Mouse (Mus musculus) heart, embryonic 15.5 days (tissue): Measurements from ENCODE around the gene Chil6. TPM values are rescaled to one million over a fixed set of nuclear protein-coding genes. Genes with fewer than 3 reads are reported as not detected.

Source experiments
- ATAC-seq: fragments of 200-750 bp; cut with Nextera tagmentation; replicated peaks from 2 replicates; pipeline ENCODE4 v1.8.0; 2017; ENCODE audit warnings: low read depth, moderate TSS enrichment; ENCODE audit not compliant: insufficient number of reproducible peaks, insufficient read depth, low FRiP score
- H3K27ac ChIP-seq: fragments of 300-500 bp; sonication (generic); 2 replicates; pipeline ENCODE4 v1.5.1; 2015; ENCODE audit warnings: mild to moderate bottlenecking, inconsistent platforms
- H3K27me3 ChIP-seq: fragments of 300-500 bp; sonication (generic); 2 replicates; pipeline ENCODE4 v1.6.1; 2015; ENCODE audit warnings: inconsistent platforms
- H3K36me3 ChIP-seq: fragments of 300-500 bp; sonication (generic); 2 replicates; pipeline ENCODE4 v1.6.1; 2015; ENCODE audit warnings: mild to moderate bottlenecking, inconsistent platforms
- H3K4me1 ChIP-seq: fragments of 300-500 bp; sonication (generic); replicated peaks from 2 replicates; pipeline ENCODE4 v1.6.1; 2015; ENCODE audit warnings: inconsistent platforms
- H3K4me2 ChIP-seq: fragments of 300-500 bp; sonication (generic); 2 replicates; pipeline ENCODE4 v1.6.1; 2015; ENCODE audit warnings: inconsistent platforms, mild to moderate bottlenecking, moderate library complexity
- H3K4me3 ChIP-seq: fragments of 300-500 bp; sonication (generic); 2 replicates; pipeline ENCODE4 v1.5.1; 2015; ENCODE audit warnings: mild to moderate bottlenecking, inconsistent platforms
- H3K9ac ChIP-seq: fragments of 300-500 bp; sonication (generic); 2 replicates; pipeline ENCODE4 v1.6.1; 2015; ENCODE audit warnings: mild to moderate bottlenecking, inconsistent platforms
- H3K9me3 ChIP-seq: fragments of 300-500 bp; sonication (generic); replicated peaks from 2 replicates; pipeline ENCODE4 v1.6.1; 2016; ENCODE audit warnings: inconsistent platforms
- WGBS: fragments of 180-500 bp; shearing (Covaris S2); methylation state at CpG from one replicate; pipeline ENCODE4 v1.1.7; 2015; ENCODE audit warnings: mixed read lengths; 5-methylcytosine and 5-hydroxymethylcytosine counted together
- polyA plus RNA-seq: library from polyadenylated mRNA; unstranded; fragments of >200 nt; fragmentation: Nextera tagmentation; extraction: Ambion mirVana; gene quantifications from 2 replicates; pipeline ENCODE4 v1.2.1, GENCODE M21; 2015

The Chil6 gene
- polyA plus RNA-seq = not detected in 2 replicates

DNA sequence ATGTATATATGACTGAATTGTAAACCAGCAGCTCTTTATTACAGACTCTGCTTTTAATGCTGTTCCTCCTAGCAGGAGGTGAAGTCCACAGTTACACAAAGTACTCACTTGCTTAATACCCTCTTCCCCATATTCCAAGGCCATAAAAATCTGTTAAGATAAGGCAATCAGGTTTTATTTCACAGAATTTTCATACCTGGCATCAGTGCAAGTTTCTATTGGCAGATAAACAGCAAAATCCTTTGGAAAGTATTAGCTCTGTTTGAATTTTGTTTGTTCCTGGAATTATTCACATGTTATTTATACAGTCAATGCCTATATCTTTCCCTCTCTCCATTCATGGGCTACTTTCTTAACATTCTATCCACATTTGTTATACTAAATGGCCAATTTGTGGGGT is at the start of gene Chil6:
Gene Chil6 (minus strand): TSS at position 101 of the 400 bp plus-strand sequence.
- Histone ChIP-seq H3K4me2 (no peak within 1 kb of the TSS), H3K27ac (no peak within 1 kb of the TSS), H3K4me1 (no peaks in the 10 kb centered on the region), H3K27me3 (no peaks in the 10 kb centered on the region), H3K4me3 (no peak within 1 kb of the TSS), H3K9me3 (no peaks in the 10 kb centered on the region), H3K36me3 (no peaks in the 10 kb centered on the region), H3K9ac (no peak within 1 kb of the TSS)
- ATAC-seq = no peak

DNA sequence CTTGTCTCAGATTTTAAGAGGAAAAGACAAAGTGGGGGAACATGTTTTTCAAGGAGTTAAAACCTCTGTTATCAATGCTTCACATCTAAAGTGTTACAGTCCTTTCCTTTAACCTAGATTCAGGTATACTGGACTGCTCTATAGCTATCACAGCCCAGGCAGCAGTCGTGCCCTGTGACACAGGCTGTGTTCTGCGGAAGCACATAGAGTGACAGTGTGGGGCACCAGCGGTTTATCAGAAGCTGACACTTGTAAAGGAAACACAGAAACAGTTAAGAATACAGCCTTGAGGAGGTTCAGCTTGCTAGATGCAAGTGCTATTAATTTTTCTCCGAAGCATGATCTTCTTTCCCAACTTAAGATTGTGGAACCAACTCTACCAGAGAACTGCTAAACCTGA is 46.6 kb upstream of the Chil6 start:
- Histone ChIP-seq H3K27ac (no peak overlapping the region), H3K4me2 (no peak overlapping the region), H3K9ac (no peak overlapping the region), H3K9me3 (no peaks in the 10 kb centered on the region), H3K36me3 (no peaks in the 10 kb centered on the region), H3K27me3 (no peaks in the 10 kb centered on the region), H3K4me1 (no peaks in the 10 kb centered on the region), H3K4me3 (no peak overlapping the region)
- no peak for ATAC-seq
- WGBS = 56% methylated on average over 4 of the region's 4 CpGs

DNA sequence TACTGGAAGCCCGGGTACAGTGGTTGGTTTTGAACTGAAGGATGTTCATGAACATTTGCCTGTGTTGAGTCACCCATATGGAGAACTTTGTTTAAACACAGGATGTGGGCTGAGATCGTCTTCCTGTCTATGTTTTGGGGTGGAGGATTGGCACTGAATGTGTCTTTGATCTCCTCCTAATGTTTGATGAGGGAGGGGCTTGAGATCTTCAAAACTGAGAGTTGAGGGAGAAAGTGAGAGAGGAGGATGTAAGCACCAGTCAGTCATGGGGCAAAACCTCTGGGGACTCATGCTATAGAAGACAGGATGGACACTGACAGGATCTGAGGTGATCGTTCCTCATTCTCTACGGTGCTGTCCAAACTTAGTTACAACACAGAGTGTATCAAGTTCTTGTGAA is 43.6 kb upstream of the Chil6 start:
- Histone ChIP-seq H3K36me3 (no peaks in the 10 kb centered on the region), H3K4me1 (no peaks in the 10 kb centered on the region), H3K27me3 (no peaks in the 10 kb centered on the region), H3K4me2 (no peak overlapping the region), H3K27ac (no peak overlapping the region), H3K4me3 (no peak overlapping the region), H3K9me3 (no peaks in the 10 kb centered on the region), H3K9ac (no peak overlapping the region)
- 59% methylated on average over 4 of the region's 4 CpGs for WGBS
- ATAC-seq = no peak

DNA sequence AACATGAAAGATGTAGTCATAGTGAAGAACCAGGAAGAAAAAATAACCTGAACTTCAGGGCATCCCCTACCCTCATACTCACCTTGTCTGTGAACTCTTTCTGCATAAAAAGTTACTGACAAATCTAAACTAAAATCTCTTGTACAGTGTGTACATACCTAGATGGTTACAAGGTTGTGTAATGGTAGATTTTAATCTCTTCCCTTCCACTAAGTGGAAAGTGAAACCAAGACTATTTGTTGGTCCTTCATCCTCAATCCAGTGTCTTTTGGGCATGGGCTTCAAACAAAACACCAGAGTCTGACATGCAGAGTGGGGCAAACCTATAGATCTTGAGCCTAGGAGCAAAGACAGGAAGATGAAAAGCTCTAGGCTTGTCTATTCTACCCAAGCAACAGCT is 43.0 kb upstream of the Chil6 start:
- no peak for ATAC-seq
- Histone ChIP-seq H3K27ac (no peak overlapping the region), H3K9me3 (no peaks in the 10 kb centered on the region), H3K27me3 (no peaks in the 10 kb centered on the region), H3K36me3 (no peaks in the 10 kb centered on the region), H3K4me1 (no peaks in the 10 kb centered on the region), H3K4me3 (no peak overlapping the region), H3K9ac (no peak overlapping the region), H3K4me2 (no peak overlapping the region)

DNA sequence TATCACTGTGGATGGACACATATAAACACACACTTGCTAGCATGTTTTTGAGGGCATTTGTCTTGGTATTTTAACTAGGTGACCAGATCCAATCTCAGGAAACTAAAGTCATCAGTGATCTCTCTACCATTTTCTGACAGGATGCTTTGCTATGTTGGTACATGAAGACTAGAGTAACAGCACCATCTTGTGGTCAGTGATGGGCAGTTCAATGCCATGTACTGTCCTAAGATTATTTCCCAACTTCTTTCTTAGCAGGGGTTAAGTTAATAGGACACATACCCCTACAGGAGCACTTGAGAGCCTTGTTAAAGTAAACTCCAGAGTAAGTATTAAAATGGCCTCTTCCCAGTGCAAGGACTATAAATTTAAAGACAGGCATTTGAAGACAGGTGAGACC is 42.6 kb upstream of the Chil6 start:
- Histone ChIP-seq H3K27me3 (no peaks in the 10 kb centered on the region), H3K9ac (no peak overlapping the region), H3K4me3 (no peak overlapping the region), H3K36me3 (no peaks in the 10 kb centered on the region), H3K4me2 (no peak overlapping the region), H3K27ac (no peak overlapping the region), H3K9me3 (no peaks in the 10 kb centered on the region), H3K4me1 (no peaks in the 10 kb centered on the region)
- ATAC-seq = no peak

Other genes starting within 250 kb of the Chil6 start
- 0.08 and 0.30 TPM in 2 replicates for gene Chil3, start 238.6 kb downstream of the Chil6 start, polyA plus RNA-seq
- 0.19 TPM in 1 of 2 replicates, not detected in the other for gene Chil4, start 186.7 kb downstream of the Chil6 start, polyA plus RNA-seq
- gene Dennd2d, start 76.2 kb upstream of the Chil6 start, polyA plus RNA-seq = 1.4 and 6.7 TPM in 2 replicates
- gene Dram2, start 141.6 kb upstream of the Chil6 start, polyA plus RNA-seq = 60.0 and 70.3 TPM in 2 replicates
- gene Cept1, start 141.6 kb upstream of the Chil6 start, polyA plus RNA-seq = 29.0 and 32.9 TPM in 2 replicates